Mouse (Mus musculus) kidney, postnatal 0 days (tissue): ENCODE measurements around the gene Ccdc194. TPM values are rescaled to one million over a fixed set of nuclear protein-coding genes. Genes with fewer than 3 reads are reported as not detected.
A peak's percentile ranks its signal among the peaks of the same experiment; 100 is the strongest.

Experiments used
- ATAC-seq: fragments of 200-750 bp; cut with Nextera tagmentation; replicated peaks from 2 replicates; pipeline ENCODE4 v1.8.0; 2017; ENCODE audit warnings: low read depth, moderate number of reproducible peaks, moderate TSS enrichment, moderate library complexity; ENCODE audit not compliant: low FRiP score
- DNase-seq: peaks from one replicate; pipeline ENCODE4 v3.0.0-alpha.2; 2016; ENCODE audit warnings: low spot score
- H3K27ac ChIP-seq: fragments of 300-500 bp; sonication (generic); 2 replicates; pipeline ENCODE4 v1.5.1; 2014; ENCODE audit warnings: mild to moderate bottlenecking
- H3K27me3 ChIP-seq: fragments of 300-500 bp; sonication (generic); 2 replicates; pipeline ENCODE4 v1.6.1; 2014; ENCODE audit warnings: low read length, mixed read lengths; ENCODE audit not compliant: insufficient read depth
- H3K36me3 ChIP-seq: fragments of 300-500 bp; sonication (generic); 2 replicates; pipeline ENCODE4 v1.6.1; 2014; ENCODE audit warnings: low read length, mixed read lengths; ENCODE audit not compliant: insufficient read depth
- H3K4me1 ChIP-seq: fragments of 300-500 bp; sonication (generic); replicated peaks from 2 replicates; pipeline ENCODE4 v1.6.1; 2014; ENCODE audit warnings: antibody characterized with exemption, low read length, mixed read lengths; ENCODE audit not compliant: insufficient read depth
- H3K4me2 ChIP-seq: fragments of 300-500 bp; sonication (generic); 2 replicates; pipeline ENCODE4 v1.6.1; 2014; ENCODE audit warnings: mild to moderate bottlenecking, low read length, moderate library complexity, mixed read lengths
- H3K4me3 ChIP-seq: fragments of 300-500 bp; sonication (generic); replicated peaks from 2 replicates; pipeline ENCODE4 v1.5.1; 2014; ENCODE audit warnings: low read depth, low read length
- H3K9ac ChIP-seq: fragments of 300-500 bp; sonication (generic); 2 replicates; pipeline ENCODE4 v1.6.1; 2014; ENCODE audit warnings: low read depth, low read length
- H3K9me3 ChIP-seq: fragments of 300-500 bp; sonication (generic); replicated peaks from 2 replicates; pipeline ENCODE4 v1.6.1; 2016; ENCODE audit warnings: low read length, inconsistent platforms, mixed read lengths
- CTCF ChIP-seq: IDR thresholded peaks from 2 replicates; pipeline ENCODE4 v1.5.1; 2016; ENCODE audit warnings: antibody characterized with exemption, low read depth, mild to moderate bottlenecking, moderate library complexity
- WGBS: fragments of 180-500 bp; shearing (Covaris S2); extraction: QIAGEN DNeasy Blood & Tissue Kit; methylation state at CpG from one replicate; pipeline ENCODE4 v1.1.7; 2014; 5-methylcytosine and 5-hydroxymethylcytosine counted together
- polyA plus RNA-seq: library from polyadenylated mRNA; unstranded; fragments of >200 nt; fragmentation: Nextera tagmentation; extraction: Ambion mirVana; gene quantifications from 2 replicates; pipeline ENCODE4 v1.2.1, GENCODE M21; 2015

Gene Ccdc194
- polyA plus RNA-seq, 1 experiment from 2014 or later, result 0.20 TPM

GRCm38 (mm10) chr8:71505326-71505725 lies 20.2 kb downstream of the Ccdc194 start:
- Histone ChIP-seq H3K27ac (no peak overlapping the region), H3K4me1 (0 out of 2 replicates have a peak, but pooled peaks cover 6% of the 10 kb centered on the region), H3K4me3 (no peak overlapping the region), H3K36me3 (no peaks in the 10 kb centered on the region), H3K4me2 (no peak overlapping the region), H3K9ac (no peak overlapping the region), H3K27me3 (peaks cover 17% of the 10 kb centered on the region; the same call in 1 of the 2 replicates), H3K9me3 (no peaks in the 10 kb centered on the region)
- DNase-seq (no peak), ATAC-seq (no peak)
- no peak for TF ChIP-seq CTCF
- WGBS, result 90% methylated on average over 4 of the region's 4 CpGs

GRCm38 (mm10) chr8:71504349-71504748 lies 21.2 kb downstream of the Ccdc194 start:
- H3K9ac ChIP-seq, result no peak overlapping the region
- TF ChIP-seq CTCF, result no peak
- no peaks in the 10 kb centered on the region for H3K9me3 ChIP-seq
- H3K27me3 ChIP-seq, result peaks cover 17% of the 10 kb centered on the region; the same call in 1 of the 2 replicates
- no peak overlapping the region for H3K4me2 ChIP-seq
- 0 out of 2 replicates have a peak, but pooled peaks cover 6% of the 10 kb centered on the region for H3K4me1 ChIP-seq
- H3K36me3 ChIP-seq, result no peaks in the 10 kb centered on the region
- ATAC-seq, result no peak
- no peak overlapping the region for H3K27ac ChIP-seq
- no peak overlapping the region for H3K4me3 ChIP-seq
- no peak for DNase-seq
- 78% methylated on average over 4 of the region's 4 CpGs for WGBS

- no peaks in the 10 kb centered on the region for H3K27me3 ChIP-seq
- H3K4me3 ChIP-seq, result no peak overlapping the region
- H3K9ac ChIP-seq, result no peak overlapping the region
- DNase-seq (peak; percentile 68), ATAC-seq (peak; percentile 20; the same call in 1 of the 2 replicates)
- H3K27ac ChIP-seq, result peak overlapping the region; percentile 90
- TF ChIP-seq CTCF, result no peak
- peak overlapping the region; percentile 18; the same call in 1 of the 2 replicates for H3K4me2 ChIP-seq
- H3K36me3 ChIP-seq, result peaks cover under 1% of the 10 kb centered on the region; the same call in 1 of the 2 replicates
- H3K4me1 ChIP-seq, result peaks cover 28% of the 10 kb centered on the region
- WGBS, result 27% methylated on average over 14 of the region's 16 CpGs
- no peaks in the 10 kb centered on the region for H3K9me3 ChIP-seq
Observed at GRCm38 (mm10) chr8:71498816-71499690, 26.5 kb downstream of the Ccdc194 start.

- no peak overlapping the region for H3K4me3 ChIP-seq
- TF ChIP-seq CTCF, result no peak; the same call in 1 of the 2 replicates
- H3K9me3 ChIP-seq, result no peaks in the 10 kb centered on the region
- peak; percentile 38 for ATAC-seq
- H3K36me3 ChIP-seq, result peaks cover 5% of the 10 kb centered on the region
- H3K4me1 ChIP-seq, result peaks cover 28% of the 10 kb centered on the region
- H3K4me2 ChIP-seq, result peak overlapping the region; percentile 18; the same call in 1 of the 2 replicates
- peak; percentile 78 for DNase-seq
- 3% methylated on average over 15 of the region's 15 CpGs for WGBS
- no peaks in the 10 kb centered on the region for H3K27me3 ChIP-seq
- H3K27ac ChIP-seq, result peak overlapping the region; percentile 90
- H3K9ac ChIP-seq, result no peak overlapping the region
Observed at GRCm38 (mm10) chr8:71497881-71498501, 27.5 kb downstream of the Ccdc194 start.

GRCm38 (mm10) chr8:71497077-71497645 lies 28.4 kb downstream of the Ccdc194 start:
- WGBS, result 88% methylated on average over 1 of the region's 1 CpGs
- ATAC-seq (no peak), DNase-seq (no peak)
- H3K27ac ChIP-seq, result peak overlapping the region; percentile 80
- H3K27me3 ChIP-seq, result no peaks in the 10 kb centered on the region
- no peak overlapping the region for H3K9ac ChIP-seq
- H3K4me2 ChIP-seq, result no peak overlapping the region
- H3K4me3 ChIP-seq, result no peak overlapping the region
- peaks cover 11% of the 10 kb centered on the region for H3K36me3 ChIP-seq
- H3K9me3 ChIP-seq, result no peaks in the 10 kb centered on the region
- TF ChIP-seq CTCF, result no peak
- H3K4me1 ChIP-seq, result peaks cover 28% of the 10 kb centered on the region

GRCm38 (mm10) chr8:71496481-71496880 lies 29.0 kb downstream of the Ccdc194 start:
- 17% methylated on average over 11 of the region's 11 CpGs for WGBS
- H3K27me3 ChIP-seq, result no peaks in the 10 kb centered on the region
- TF ChIP-seq CTCF, result peak; percentile 54; the same call in 1 of the 2 replicates
- peaks cover 28% of the 10 kb centered on the region for H3K4me1 ChIP-seq
- H3K36me3 ChIP-seq, result peaks cover 12% of the 10 kb centered on the region
- H3K4me3 ChIP-seq, result no peak overlapping the region
- H3K4me2 ChIP-seq, result no peak overlapping the region
- ATAC-seq (no peak; the same call in 1 of the 2 replicates), DNase-seq (peak; percentile 75)
- H3K9me3 ChIP-seq, result no peaks in the 10 kb centered on the region
- H3K9ac ChIP-seq, result no peak overlapping the region
- peak overlapping the region; percentile 80 for H3K27ac ChIP-seq
